Mouse (Mus musculus): ENCODE measurements around the gene Pacrg. TPM values are rescaled to one million over a fixed set of nuclear protein-coding genes. Genes with fewer than 3 reads are reported as not detected.

Pacrg gene
- total RNA-seq, 2 experiments from 2014 or later = 19.9 to 23.8 TPM

Other genes with a start within 250 kb of the Pacrg start
- 10 to 100 TPM; 16.6 to 16.8 TPM for gene Prkn, start 73 bp upstream of the Pacrg start, total RNA-seq (2021)

All from layer of hippocampus, adult 18-20 months (tissue).